8 mouse cellular contexts compared by ENCODE assay signal in the genomic region with DNA sequence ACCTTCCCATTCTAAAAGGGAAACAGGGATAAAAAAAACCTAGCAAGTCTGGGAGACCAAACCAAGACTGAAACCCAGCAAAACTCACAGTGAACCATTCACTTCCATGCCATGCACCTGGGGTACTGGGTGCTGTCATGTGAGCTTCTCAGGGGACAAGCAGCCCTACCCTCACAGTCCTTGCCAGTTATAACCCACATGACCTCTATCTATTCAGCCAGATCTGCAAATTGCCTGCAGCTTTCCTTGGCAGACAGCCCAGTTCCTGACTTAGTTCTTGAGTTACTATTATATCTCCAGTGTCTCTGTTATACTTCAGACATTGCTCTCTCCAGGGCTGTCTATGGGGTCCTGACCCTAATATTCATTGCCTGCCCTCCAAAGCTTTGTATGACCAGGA.
DNase-seq lines count a peak whose midpoint lies in the region; ATAC-seq lines count a peak whose summit lies in the region.
"Had no signal": no experiment of that assay in that cellular context is flagged by ENCODE, and none has a peak within 500 bp of the region (broad histone marks: within the 10 kb centered on the region; RNA-seq: fewer than 3 reads in every experiment).

No protein-coding gene starts in this region.

- ATAC-seq in megakaryocyte-erythroid progenitor cell, adult 5-6 weeks (replicated peaks; ENCODE audit: low FRiP score, low TSS enrichment, poor library complexity, severe bottlenecking), result peak; percentile 52
- ATAC-seq in midbrain, embryonic 11.5 days (ENCODE audit: low FRiP score), result no peak
- ATAC-seq: midbrain, embryonic 13.5 days had no signal

- H3K27me3 ChIP-seq in midbrain, embryonic 11.5 days (ENCODE audit: control insufficient read depth, insufficient read depth, low read length), result no peaks in the 10 kb centered on the region
- H3K27me3 ChIP-seq: midbrain, embryonic 13.5 days had no signal

- H3K9me3 ChIP-seq in midbrain, embryonic 11.5 days (ENCODE audit: control insufficient read depth, low read length), result no peaks in the 10 kb centered on the region; the same call in 1 of the 2 replicates
- H3K9me3 ChIP-seq: midbrain, embryonic 13.5 days had no signal

- intact Hi-C loops in left cerebral cortex, postnatal 4 days (cut with DNase I), result no loop called here
- intact Hi-C loops in left cerebral cortex, postnatal 36 days (cut with DNase I), result no loop called here

- H3K4me3 ChIP-seq in midbrain, embryonic 11.5 days (ENCODE audit: low read depth, low read length), result no peak overlapping the region
- H3K4me3 ChIP-seq: midbrain, embryonic 13.5 days had no signal

- H3K27ac ChIP-seq in midbrain, embryonic 11.5 days (ENCODE audit: low read depth, low read length), result no peak overlapping the region
- H3K27ac ChIP-seq: midbrain, embryonic 13.5 days had no signal

- H3K4me2 ChIP-seq in midbrain, embryonic 11.5 days, result no peak overlapping the region
- H3K4me2 ChIP-seq: midbrain, embryonic 13.5 days had no signal

- no peaks in the 10 kb centered on the region for H3K36me3 ChIP-seq in midbrain, embryonic 11.5 days (ENCODE audit: control insufficient read depth, insufficient read depth, low read length)
- H3K36me3 ChIP-seq: midbrain, embryonic 13.5 days had no signal

- H3K4me1 ChIP-seq in midbrain, embryonic 11.5 days (ENCODE audit: control insufficient read depth, insufficient read depth, low read length), result peaks cover 2% of the 10 kb centered on the region; the same call in 1 of the 2 replicates

- peak; percentile 20 for DNase-seq in left cerebral cortex, postnatal 4 days
- no peak for DNase-seq in left cerebral cortex, postnatal 36 days (ENCODE audit: low spot score in 2 of 2)
- peak; percentile 21 to 51 for DNase-seq in heart, adult 9 months (ENCODE audit: low spot score in 2 of 2)
- peak; percentile 39 to 54 for DNase-seq in kidney, adult 8-10 months
- no peak for DNase-seq in midbrain, embryonic 11.5 days (ENCODE audit: low spot score, missing footprints)
- no peak for DNase-seq in left cerebral cortex, adult 8-10 months (ENCODE audit: low spot score in 2 of 2)

- H3K9ac ChIP-seq in midbrain, embryonic 11.5 days (ENCODE audit: low read length), result no peak overlapping the region
- H3K9ac ChIP-seq: midbrain, embryonic 13.5 days had no signal

Comparison
In these comparisons a context has a peak if more than half of its experiments do, and no peak if none do; other contexts are left out.
1. DNase-seq: peak in left cerebral cortex, postnatal 4 days (single experiment), heart, adult 9 months (2 of 2) and kidney, adult 8-10 months (2 of 2); none in left cerebral cortex, postnatal 36 days (0 of 2), midbrain, embryonic 11.5 days (single experiment) and left cerebral cortex, adult 8-10 months (0 of 2).